Mouse (Mus musculus): ENCODE data around the gene Grid2. TPM values are rescaled to one million over a fixed set of nuclear protein-coding genes. Genes with fewer than 3 reads are reported as not detected.

The Grid2 gene
- polyA plus RNA-seq, 1 experiment from 2014 or later, result not detected

GRCm38 (mm10) chr6:63898171-63898570, 642.5 kb downstream of the Grid2 start:
- ATAC-seq (no peak), DNase-seq (ENCODE audit: low read depth, low spot score) (no peak)
- no peaks in the 10 kb centered on the region for H3K27me3 ChIP-seq
- CTCF ChIA-PET, result no interaction called here
- TF ChIP-seq CTCF (IDR thresholded peaks at IDR 0.05), result no peak
- in situ Hi-C loops (cut with MboI; ENCODE audit: low pct_unique_long_range_greater_than_20kb), result no loop called here
- POLR2A ChIA-PET, result no interaction called here

GRCm38 (mm10) chr6:63917035-63917570, 661.4 kb downstream of the Grid2 start:
- POLR2A ChIA-PET, result no interaction called here
- CTCF ChIA-PET, result no interaction called here
- no peak for ATAC-seq
- TF ChIP-seq CTCF (IDR thresholded peaks at IDR 0.05), result no peak
- no peak for DNase-seq (ENCODE audit: low read depth, low spot score)
- in situ Hi-C loops (cut with MboI; ENCODE audit: low pct_unique_long_range_greater_than_20kb), result no loop called here
- H3K27me3 ChIP-seq, result no peaks in the 10 kb centered on the region

- in situ Hi-C loops (cut with MboI; ENCODE audit: low pct_unique_long_range_greater_than_20kb), result no loop called here
- no peaks in the 10 kb centered on the region for H3K27me3 ChIP-seq
- ChIA-PET POLR2A (no interaction called here), CTCF (no interaction called here)
- no peak for TF ChIP-seq CTCF (IDR thresholded peaks at IDR 0.05)
- no peak for ATAC-seq
- DNase-seq (ENCODE audit: low read depth, low spot score), result no peak
These were observed 666.3 kb downstream of the Grid2 start for GRCm38 (mm10) chr6:63921951-63922350.

- H3K27me3 ChIP-seq, result no peaks in the 10 kb centered on the region
- ATAC-seq (no peak), DNase-seq (ENCODE audit: low read depth, low spot score) (no peak)
- no peak for TF ChIP-seq CTCF (IDR thresholded peaks at IDR 0.05)
- in situ Hi-C loops (cut with MboI; ENCODE audit: low pct_unique_long_range_greater_than_20kb), result no loop called here
- CTCF ChIA-PET, result no interaction called here
- POLR2A ChIA-PET, result no interaction called here
These were observed 675.5 kb downstream of the Grid2 start for GRCm38 (mm10) chr6:63931201-63931600.

- H3K27me3 ChIP-seq, result no peaks in the 10 kb centered on the region
- DNase-seq (ENCODE audit: low read depth, low spot score) (no peak), ATAC-seq (no peak)
- in situ Hi-C loops (cut with MboI; ENCODE audit: low pct_unique_long_range_greater_than_20kb), result no loop called here
- TF ChIP-seq CTCF (IDR thresholded peaks at IDR 0.05), result no peak
- ChIA-PET POLR2A (no interaction called here), CTCF (no interaction called here)
These were observed 691.0 kb downstream of the Grid2 start for GRCm38 (mm10) chr6:63946721-63947120.

- DNase-seq (ENCODE audit: low read depth, low spot score) (no peak), ATAC-seq (no peak)
- no peaks in the 10 kb centered on the region for H3K27me3 ChIP-seq
- CTCF ChIA-PET, result no interaction called here
- POLR2A ChIA-PET, result no interaction called here
- in situ Hi-C loops (cut with MboI; ENCODE audit: low pct_unique_long_range_greater_than_20kb), result no loop called here
- TF ChIP-seq CTCF (IDR thresholded peaks at IDR 0.05), result no peak
These were observed 708.1 kb downstream of the Grid2 start for GRCm38 (mm10) chr6:63963789-63964188.

GRCm38 (mm10) chr6:63964269-63964668, 708.6 kb downstream of the Grid2 start:
- POLR2A ChIA-PET, result no interaction called here
- no peak for TF ChIP-seq CTCF (IDR thresholded peaks at IDR 0.05)
- CTCF ChIA-PET, result interaction anchor here (0.9 kb wide), 1 partner anchor 31 kb away, joined by 3 read pairs; no protein-coding TSS in a partner anchor
- ATAC-seq (no peak), DNase-seq (ENCODE audit: low read depth, low spot score) (no peak)
- in situ Hi-C loops (cut with MboI; ENCODE audit: low pct_unique_long_range_greater_than_20kb), result no loop called here
- H3K27me3 ChIP-seq, result no peaks in the 10 kb centered on the region

GRCm38 (mm10) chr6:63964735-63965134, 709.1 kb downstream of the Grid2 start:
- ChIA-PET POLR2A (no interaction called here), CTCF (interaction anchor here (0.9 kb wide), 1 partner anchor 32 kb away, joined by 3 read pairs; no protein-coding TSS in a partner anchor)
- DNase-seq (ENCODE audit: low read depth, low spot score), result no peak
- no peaks in the 10 kb centered on the region for H3K27me3 ChIP-seq
- ATAC-seq, result no peak
- in situ Hi-C loops (cut with MboI; ENCODE audit: low pct_unique_long_range_greater_than_20kb), result no loop called here
- TF ChIP-seq CTCF (IDR thresholded peaks at IDR 0.05), result no peak

- CTCF ChIA-PET, result no interaction called here
- in situ Hi-C loops (cut with MboI; ENCODE audit: low pct_unique_long_range_greater_than_20kb), result no loop called here
- POLR2A ChIA-PET, result no interaction called here
- DNase-seq (ENCODE audit: low read depth, low spot score) (no peak), ATAC-seq (no peak)
- no peaks in the 10 kb centered on the region for H3K27me3 ChIP-seq
- no peak for TF ChIP-seq CTCF (IDR thresholded peaks at IDR 0.05)
These were observed 790.4 kb downstream of the Grid2 start for GRCm38 (mm10) chr6:64046084-64046483.

- no peak for TF ChIP-seq CTCF (IDR thresholded peaks at IDR 0.05)
- CTCF ChIA-PET, result no interaction called here
- POLR2A ChIA-PET, result no interaction called here
- no peak for ATAC-seq
- no peaks in the 10 kb centered on the region for H3K27me3 ChIP-seq
- in situ Hi-C loops (cut with MboI; ENCODE audit: low pct_unique_long_range_greater_than_20kb), result no loop called here
- no peak for DNase-seq (ENCODE audit: low read depth, low spot score)
These were observed 791.1 kb downstream of the Grid2 start for GRCm38 (mm10) chr6:64046732-64047131.

- ChIA-PET POLR2A (no interaction called here), CTCF (no interaction called here)
- in situ Hi-C loops (cut with MboI; ENCODE audit: low pct_unique_long_range_greater_than_20kb), result no loop called here
- ATAC-seq (no peak), DNase-seq (ENCODE audit: low read depth, low spot score) (no peak)
- no peak for TF ChIP-seq CTCF (IDR thresholded peaks at IDR 0.05)
- H3K27me3 ChIP-seq, result no peaks in the 10 kb centered on the region
These were observed 792.3 kb downstream of the Grid2 start for GRCm38 (mm10) chr6:64047950-64048349.

- in situ Hi-C loops (cut with MboI; ENCODE audit: low pct_unique_long_range_greater_than_20kb), result no loop called here
- CTCF ChIA-PET, result no interaction called here
- DNase-seq (ENCODE audit: low read depth, low spot score) (no peak), ATAC-seq (no peak)
- peaks cover 5% of the 10 kb centered on the region for H3K27me3 ChIP-seq
- POLR2A ChIA-PET, result no interaction called here
- TF ChIP-seq CTCF (IDR thresholded peaks at IDR 0.05), result no peak
These were observed 808.2 kb downstream of the Grid2 start for GRCm38 (mm10) chr6:64063858-64064257.
